Mouse (Mus musculus) gonadal fat pad, adult 2 months (tissue): ENCODE measurements at regions not wholly inside any gene's neighbourhood (a gene's known extent, or its start where the extent isn't known, plus 50 kb on each side); places are given as distances from the start of the nearest gene placed in this dataset.

ENCODE experiments used
- DNase-seq: peaks from one replicate; pipeline ENCODE4 v3.0.0-alpha.2; 2012; ENCODE audit warnings: low read depth

DNA sequence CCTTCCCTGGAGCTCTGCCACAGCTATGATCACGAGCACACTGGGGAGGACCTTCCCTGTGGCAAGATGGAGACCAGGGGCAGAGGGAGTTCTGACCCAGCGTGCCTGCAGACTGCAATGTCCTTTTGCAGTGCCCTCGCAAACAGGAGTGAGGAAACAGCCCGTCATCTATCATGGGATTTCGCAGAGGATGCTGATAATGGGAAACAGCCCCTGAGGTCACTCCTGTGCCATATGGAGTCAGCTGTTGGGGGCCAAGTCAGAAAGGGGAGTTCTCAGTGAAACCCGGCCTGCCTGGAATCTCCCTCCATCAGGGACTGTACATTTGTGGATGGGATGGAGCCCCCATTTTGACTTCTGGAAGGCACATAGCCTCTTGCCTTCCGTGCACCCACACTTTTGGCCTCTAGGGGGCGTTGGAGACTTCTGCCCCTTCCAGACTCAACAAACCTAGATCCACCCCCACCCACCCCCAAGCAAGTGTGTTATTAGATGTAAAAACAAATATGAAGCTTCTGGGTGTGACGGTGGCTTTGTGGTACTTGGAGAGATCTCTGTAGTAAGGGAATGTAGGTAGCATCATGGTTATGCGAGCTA, 98.1 kb downstream of the Kdr start:
- DNase-seq, result no peak

DNA sequence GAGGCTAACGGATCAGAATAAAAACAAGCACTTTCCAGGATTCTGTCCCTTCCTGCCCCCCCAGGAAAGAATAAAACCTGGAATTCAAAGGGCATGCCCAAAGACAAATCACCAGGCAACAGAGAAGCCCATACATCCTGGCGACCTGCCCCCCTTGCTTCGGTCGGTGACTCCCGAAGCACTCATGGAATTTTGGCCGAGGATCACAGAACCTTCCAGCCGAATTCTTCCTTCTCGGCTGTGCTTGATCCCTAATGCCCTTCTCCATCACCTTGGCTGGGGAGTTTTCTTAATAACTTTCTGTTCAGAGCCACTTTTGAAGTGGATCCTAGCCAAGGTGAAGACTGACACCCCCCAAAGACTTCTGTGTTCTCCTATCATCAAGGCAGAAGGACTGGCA, 99.9 kb downstream of the Kdr start:
- DNase-seq, result no peak

DNA sequence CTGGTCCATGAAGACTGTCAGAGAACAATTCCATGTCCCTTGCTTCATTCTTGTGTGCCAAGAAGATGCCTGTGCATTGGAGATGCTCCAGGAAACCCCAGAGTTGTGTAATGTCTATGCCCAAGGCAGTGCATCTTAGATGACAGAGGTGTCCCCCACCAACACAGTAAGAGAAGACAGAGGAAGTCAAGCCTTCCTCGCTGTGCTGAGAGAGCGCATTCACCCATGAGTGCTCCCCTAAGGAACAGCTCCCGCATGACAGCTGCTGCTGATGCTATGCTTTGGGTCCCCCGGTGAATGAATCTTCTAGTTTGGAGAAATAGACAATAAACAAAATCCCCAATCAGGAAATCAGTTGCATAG, 100.7 kb downstream of the Kdr start:
- no peak for DNase-seq

DNA sequence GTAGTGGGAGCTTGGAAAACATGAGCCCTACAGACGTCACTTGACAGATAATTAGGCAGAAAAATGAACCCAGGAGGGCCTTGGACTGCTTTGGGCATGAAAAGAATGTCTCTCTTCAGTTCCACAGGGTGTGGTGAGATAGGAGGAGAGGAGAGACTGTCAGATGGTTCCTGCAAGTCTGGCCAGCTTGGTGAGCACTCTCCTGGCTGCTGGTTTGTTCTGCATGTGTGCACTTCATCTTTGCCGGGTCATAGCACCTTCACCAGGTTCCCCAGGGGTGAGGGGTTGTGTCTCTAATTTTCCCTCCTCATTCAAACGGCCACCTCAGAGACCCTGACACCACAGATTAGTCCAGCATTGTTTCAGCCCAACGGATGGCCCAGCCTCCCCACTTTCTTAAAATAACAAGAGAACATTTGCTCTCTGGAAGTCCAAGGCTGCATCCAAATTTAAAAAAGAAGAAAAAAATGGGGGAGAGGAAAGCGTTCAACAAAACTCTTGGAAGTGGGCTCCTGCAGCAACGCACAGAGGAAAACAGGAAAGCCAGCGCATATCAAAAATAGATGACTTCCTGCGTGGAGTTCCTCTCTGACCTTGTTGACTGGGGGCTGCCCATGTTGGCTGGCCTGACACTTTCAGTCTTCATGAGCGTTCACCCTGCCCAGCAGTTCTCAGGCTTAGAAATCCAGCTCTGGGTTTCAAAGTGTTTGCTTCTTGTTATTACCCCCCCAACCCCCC, 101.2 kb downstream of the Kdr start:
- no peak for DNase-seq

DNA sequence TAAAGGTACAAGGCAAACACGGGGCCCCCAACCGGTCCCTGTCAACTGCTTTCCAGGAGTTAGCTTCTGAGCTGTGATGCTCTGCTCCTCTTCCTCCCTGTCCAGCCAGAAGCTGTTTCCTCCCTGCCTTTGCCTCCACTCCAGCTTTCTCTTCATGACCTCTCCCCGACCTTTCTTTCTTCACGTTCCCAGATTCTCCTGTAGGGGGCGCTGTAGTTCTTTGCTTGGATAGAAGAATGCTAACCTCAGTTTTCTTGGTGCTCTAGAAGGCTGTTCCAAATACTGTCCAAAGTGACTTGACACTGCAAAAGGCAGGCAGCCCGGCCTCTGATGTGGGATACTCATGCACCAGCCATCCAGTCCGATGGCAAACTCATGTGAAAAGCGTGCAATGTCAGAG, 107.1 kb downstream of the Kdr start:
- no peak for DNase-seq

DNA sequence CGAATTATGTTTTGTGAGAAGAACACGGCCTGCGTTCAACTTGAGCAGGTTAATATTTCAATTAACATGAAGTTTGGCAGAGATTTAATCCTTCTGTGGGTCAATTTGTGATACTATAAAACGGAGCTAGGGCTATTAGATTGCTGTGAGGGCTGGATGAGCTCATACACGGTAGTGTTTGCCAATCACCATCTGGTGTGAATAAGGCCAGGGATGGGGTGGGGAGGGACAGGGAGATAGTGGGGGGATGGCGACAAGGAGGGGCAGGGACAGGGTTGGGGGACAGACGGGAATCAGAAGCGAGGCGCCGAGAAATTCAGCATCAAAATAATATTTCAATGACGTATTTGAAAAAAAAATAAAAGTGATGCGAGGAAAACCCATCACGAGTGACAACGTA, 107.6 kb downstream of the Kdr start:
- no peak for DNase-seq

DNA sequence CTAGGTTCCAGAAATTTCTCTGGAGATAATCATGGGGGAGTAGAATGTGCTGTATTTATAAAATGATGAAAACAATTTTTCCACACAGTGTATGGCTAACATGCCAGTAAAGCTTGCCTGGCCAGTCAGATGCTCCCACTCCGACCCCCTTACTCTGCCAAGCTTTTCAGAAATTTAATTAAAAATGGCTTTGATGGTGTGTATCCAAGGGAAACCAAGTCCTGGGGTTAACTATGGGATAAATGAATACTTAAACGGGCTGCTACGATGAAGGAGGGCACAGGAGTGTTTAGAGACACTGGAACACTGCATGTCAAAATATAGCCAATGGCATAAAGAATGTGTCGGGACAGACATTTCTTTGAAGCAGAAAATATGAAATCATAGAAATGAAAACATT, 108.7 kb downstream of the Kdr start:
- DNase-seq, result no peak

DNA sequence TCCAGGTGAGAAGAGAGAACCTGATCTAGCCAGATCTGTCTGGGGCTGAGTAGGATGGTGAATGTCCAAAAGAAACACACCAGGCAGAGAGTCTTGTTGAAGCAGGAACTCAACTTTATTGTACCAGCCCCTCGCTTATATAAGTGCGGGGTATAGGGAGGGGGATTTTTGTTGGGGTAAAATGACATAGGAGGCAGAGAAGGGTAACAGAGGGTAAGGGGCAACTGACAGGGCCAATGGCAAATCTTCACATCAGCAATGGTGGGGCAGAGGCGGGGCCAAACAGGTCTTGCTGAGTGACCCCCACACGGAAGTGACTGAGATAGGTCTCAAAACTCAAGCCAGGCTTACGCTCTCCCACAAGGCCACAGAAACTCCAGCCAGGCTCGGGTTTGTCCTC, 113.2 kb downstream of the Kdr start:
- no peak for DNase-seq

DNA sequence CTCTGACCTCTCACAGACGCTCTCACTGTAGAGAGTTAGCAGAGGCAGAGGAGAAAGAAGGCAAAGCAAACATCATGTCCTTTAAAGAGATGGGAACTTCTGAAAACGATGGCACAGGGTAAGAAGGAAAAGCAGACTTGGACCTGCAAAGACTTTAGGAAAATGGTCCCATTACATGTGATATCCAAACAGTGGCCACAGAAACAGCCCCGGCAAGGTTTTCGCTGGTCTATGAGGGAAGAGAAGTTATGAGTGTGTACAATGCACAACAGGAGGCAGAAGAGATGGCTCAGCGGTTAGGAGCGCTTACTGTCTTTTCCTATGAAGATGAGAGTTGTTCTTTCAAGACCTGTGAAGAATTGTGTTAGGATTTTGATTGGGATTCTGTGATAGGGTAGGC, 114.9 kb downstream of the Kdr start:
- no peak for DNase-seq

DNA sequence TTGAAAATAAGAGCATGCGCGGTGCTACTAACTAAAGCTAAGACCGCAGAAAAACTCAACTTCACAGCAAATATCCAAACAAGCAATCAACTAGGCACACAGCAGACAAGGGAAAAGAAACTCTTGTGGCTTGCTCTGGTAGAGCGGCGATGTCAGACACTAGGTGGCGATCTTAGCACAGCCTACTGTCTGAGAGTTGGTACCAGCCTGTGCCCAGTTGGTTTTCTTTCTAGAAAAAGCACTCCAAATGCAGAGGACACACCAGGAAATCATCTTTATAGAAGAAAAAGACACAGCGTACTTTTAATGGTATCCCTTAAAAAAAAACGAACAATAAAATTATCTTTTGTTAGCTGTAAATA, 115.6 kb downstream of the Kdr start:
- DNase-seq, result no peak

DNA sequence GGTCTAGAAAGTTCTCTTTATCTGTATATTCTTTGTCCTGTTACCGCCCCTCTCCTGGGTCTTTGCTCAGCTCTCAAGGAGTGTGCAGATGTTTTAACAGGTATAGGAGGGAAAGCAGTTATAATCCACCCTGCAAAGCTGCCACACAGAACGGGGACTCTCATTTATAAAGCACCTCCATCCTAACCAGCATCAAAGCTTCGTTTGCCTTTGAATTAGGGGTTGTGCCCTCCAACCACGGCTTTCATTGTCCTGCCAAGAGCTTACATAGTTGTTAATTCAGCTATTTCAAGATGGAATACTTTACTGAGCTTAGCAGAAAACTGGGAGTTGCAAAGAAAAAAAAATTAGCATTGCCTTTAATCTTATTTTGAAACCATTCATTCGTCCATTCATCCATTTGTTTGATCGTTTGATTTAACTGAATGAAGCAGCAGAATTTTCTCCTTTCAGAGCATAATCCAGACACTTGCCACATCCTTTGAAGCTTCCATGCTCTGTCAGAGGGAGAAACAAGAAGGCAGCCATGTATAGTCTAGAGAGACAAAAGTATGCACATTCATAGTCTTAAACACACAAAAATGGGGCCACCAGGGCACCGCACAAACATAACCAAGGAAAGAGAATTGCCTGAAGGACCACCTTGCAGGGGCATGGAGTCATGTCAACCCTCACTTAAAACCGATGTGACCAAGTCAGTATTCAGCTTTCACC, 116.2 kb downstream of the Kdr start:
- DNase-seq, result no peak

DNA sequence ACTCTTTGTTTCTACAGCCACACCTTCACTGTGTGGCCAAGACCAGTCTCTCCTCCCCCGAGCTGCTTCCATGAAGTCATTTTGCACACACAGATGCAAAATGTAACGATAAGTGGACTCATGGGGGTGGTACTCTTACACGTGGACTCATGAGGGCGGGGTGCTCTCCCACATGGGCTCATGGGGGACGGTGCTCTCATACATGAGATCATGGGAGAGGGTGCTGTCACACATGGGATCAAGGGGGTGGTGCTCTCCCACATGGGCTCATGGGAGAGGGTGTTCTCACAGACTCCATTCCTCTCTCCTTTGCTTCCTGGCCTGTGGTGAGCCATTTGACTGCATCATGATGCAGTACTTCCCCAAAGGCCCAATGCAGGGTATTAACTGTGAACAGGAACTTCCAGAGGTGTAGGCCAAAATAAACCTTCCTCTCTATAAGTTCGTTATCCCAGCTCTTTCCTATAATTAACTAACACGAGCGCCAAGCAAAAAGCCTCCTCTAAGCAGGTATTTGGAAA, 118.9 kb downstream of the Kdr start:
- no peak for DNase-seq

DNA sequence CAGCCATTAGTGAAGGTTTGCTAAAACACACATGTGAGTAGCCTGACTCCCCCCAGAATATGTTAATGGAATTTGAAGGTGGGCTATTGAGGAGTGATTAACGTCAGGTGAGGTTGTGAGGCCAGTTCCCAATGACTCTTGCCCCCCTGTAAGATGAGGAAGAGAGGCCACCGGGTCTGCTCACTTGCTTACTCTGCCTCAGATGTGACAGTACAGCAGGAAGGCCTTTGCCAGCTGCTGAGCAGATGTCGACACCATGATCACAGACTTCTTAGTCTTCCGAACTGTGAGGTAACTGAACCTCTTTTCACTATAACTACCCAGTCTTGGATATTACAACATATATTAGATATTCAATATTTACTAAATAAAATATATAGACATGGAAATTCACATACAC, 127.4 kb downstream of the Kdr start:
- no peak for DNase-seq

DNA sequence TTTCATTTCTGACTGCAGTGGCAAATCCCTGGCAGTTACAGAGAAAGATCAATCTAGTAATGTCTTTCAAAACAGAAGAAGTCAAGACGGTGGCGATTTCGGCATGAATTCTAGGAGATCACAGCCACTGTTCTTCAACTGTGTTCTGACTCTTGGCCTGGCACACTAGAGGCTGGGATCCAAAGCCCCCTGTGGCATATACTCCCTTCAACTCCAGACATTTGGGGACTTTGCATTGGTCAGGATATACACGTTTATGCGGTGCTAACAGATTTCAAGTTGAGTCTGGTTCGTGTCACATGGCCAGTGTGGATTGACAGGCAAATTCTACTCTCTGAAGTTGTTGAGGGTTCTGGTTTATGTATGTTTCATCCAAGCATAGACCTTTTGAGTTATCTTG, 130.3 kb downstream of the Kdr start:
- DNase-seq, result no peak

DNA sequence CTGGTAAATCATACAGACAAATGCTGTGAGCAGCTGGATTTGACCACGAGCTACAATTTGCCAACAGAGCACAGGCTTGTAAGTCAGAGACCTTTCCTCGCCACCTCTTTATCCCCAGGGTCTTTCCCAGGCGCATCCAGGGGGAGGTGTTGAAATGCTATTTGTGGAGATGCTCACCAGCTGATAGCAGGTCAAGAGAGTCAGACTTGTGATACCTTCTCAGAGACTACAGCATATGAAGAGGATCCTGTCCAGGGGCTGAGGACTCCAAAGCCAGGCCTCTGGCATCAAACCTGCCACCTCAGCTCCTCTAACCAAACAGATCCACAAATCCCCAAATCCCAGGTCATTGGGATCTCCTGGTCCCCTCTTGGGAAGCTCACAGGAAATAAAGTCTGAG, 130.9 kb downstream of the Kdr start:
- DNase-seq, result no peak

DNA sequence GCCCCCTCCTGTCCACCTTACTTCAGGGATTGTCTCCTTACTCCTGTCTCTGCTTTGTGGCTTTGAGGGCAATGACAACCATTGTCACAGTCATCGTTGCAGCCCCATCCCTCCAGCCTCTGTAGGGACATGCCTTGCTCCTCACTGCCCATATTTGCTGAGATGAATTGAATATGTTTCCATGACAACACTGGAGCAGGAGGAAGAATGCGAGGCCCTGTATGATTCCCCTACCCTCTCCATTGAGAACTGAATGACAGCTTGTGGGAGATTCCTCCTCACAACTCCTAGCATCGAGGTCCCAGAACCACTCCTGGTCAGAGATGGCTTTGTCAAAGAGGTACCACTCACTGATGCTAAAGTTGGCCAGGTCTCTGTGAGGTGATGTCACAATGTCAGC, 132.2 kb downstream of the Kdr start:
- DNase-seq, result no peak

DNA sequence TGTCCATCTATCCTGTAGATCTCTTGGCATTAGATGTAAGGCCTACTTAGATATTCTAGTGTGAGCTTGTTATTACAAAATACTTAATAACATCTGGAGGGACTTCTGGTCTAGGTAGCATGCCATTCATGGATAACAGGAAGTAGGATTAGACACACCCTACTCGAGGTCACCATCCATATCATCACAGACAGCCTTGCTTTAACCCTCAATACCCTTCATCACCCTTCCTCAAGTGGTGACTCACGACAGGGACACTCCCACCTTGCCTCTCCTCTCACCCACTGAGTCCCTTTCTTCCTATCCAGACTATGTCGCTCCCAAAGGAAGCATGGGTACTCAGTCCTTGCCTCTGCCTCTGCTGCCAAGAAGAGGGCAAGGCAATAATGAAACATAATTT, 134.5 kb downstream of the Kdr start:
- DNase-seq, result no peak

DNA sequence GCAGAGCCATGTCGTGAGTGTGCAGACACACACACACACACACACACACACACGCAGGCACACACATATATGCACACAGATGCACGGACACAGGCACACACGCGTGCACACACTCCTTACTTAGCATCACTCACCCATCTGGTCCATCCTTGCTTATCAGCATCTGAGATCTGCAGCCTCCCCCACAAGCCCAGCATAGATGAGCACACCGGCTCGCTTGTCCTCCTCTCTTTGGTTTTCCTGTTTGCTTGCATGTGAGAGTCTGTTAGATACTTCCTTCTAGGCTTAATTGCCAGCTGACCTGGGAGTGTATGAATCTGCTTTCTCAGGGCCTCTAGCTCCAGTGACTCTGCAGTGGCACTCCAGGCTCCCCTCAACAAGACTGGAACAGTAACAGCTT, 137.8 kb downstream of the Kdr start:
- no peak for DNase-seq

DNA sequence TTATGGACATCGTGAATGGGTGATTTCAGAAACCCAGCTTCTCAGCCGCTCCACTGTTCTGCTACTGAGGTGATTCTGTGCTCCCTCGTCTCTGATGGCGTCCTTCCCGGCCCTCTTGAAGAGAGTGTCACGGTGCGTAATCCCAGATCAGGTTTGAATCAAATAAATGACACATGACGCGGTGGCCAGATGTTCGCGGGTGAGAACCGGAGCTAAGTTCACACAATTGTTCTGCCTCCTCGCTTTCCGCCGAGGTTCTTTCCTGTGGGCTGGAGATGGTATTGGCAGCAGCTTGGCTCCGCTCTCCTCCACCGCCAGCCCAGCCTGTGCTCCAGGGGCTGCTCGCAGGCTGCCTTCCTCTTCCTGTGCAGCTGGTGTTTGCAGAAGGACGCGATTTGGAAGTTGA, 142.7 kb downstream of the Kdr start:
- no peak for DNase-seq

DNA sequence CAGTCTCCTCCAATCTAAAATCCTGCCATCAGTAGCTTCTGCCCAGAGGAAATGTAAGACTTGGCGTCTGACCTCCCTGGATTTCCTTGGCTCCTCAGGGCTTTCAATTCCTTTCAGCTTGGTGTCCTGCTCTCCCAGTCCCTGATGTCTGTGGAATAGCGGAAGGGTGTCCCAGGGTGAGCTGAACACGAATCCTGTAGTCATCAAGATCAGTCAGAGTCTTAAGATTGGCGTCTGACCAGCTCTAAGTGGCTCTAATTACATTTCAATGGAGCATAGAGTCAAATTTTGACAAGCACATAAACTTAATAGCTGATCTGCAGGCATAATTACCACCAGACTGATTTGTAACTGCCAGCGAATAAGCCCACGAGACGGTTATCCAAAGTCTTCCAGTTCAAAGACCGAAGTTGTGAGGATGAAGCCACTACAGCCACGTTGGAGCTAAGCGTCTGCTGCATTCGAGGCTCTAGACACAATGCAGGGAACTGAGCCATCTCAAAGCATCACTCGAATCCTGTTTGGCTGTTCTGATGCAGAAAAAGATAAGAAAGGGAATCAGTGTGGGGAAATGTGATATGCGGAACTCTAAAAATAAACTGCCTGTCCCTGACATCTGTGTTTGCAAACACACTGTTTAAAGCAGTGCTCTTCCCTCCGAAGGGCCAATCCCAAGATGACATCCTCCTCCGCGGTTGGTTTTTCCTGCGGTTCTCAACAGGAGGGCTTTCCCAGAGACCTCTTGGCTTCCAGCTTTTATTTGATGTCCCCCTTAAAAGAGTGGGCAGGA, 143.3 kb downstream of the Kdr start:
- DNase-seq, result no peak

DNA sequence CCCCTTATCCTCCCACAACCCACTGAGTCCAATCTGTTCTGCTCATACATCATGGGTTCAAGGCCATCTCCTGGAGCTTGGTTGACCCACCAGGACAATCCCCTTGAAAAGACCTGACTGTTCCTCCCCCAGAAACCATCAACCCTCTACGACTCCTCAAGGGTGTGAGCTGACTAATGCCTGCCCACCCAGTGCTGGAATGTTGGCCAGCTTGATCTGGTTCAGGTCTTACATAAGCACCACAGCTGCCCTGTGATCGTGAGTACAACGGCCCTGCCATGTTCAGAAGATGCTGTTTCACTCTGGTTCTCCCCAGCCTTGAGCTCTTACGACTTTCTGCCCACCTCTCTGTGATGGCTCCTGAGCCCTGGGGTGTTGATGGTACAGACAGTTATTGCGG, 145.9 kb downstream of the Kdr start:
- DNase-seq, result no peak

DNA sequence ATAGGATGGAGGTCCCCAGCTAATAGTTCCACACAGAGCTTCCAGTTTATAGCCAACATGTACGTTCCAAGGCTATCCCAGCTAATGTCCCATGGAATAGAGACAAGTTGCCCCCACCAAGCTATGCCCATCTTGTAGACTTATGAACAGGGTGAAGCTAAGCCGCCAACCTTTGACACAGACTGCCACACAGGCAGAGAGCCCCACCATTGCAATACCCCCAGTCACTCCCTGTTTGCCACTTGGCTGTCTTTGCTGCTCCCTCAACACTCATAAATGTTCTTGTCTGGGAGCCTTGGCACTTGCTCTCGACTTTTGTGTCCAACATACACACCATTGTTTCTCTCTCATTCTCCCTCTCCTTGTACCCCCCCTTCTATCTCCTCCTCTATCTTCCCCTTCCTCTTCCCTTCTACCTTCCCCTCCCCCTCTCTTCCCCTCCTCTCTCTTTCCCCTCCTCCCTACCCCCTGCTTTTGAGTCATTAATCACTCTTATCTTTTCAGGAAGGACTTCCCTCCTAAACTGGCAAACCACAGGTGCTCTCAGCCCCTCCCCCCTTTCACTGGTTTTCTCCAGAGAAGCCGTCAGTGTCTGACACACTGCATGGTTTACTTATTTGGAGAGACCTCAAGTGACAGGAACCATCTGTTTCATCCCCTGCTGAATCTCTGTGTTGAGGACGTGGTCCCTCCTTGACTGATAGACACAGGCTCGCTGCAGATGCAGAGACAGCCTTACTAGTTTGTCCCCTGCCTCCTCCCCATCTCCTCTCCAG, 148.2 kb downstream of the Kdr start:
- no peak for DNase-seq
